Mouse (Mus musculus) adrenal gland, adult 10 weeks (tissue): ENCODE measurements around the gene Ccdc14. TPM values are rescaled to one million over a fixed set of nuclear protein-coding genes. Genes with fewer than 3 reads are reported as not detected.

Experiments used
- polyA plus RNA-seq: library from polyadenylated mRNA; stranded (reverse); fragments of 350-450 nt; fragmentation: Illumina TruSeq; extraction: RNeasy Lipid Tissue Mini Kit (QIAGEN cat#74804); gene quantifications from one replicate; pipeline ENCODE4 v1.2.3, GENCODE M21; 2014; ENCODE audit warnings: low read depth, low replicate concordance

Gene Ccdc14
- polyA plus RNA-seq, result 3.0 TPM

GRCm38 (mm10) chr16:34690334-34691144 is at the start of gene Ccdc14:
Ccdc14 (plus strand) TSS chr16:34690616.

GRCm38 (mm10) chr16:34649621-34650020 is 40.8 kb upstream of the Ccdc14 start, which contains the start of gene Ropn1:
Ropn1 (plus strand) TSS chr16:34649921.

GRCm38 (mm10) chr16:34745065-34745585 is 54.7 kb downstream of the Ccdc14 start, which contains the start of gene Mylk:
Mylk (plus strand) TSS chr16:34745210.

Other genes starting within 250 kb of the Ccdc14 start
- gene Kalrn, start 117.1 kb upstream of the Ccdc14 start, polyA plus RNA-seq, result 2.0 TPM
- gene Ropn1, start 40.7 kb upstream of the Ccdc14 start, polyA plus RNA-seq, result not detected
- 23.3 TPM for gene Mylk, start 54.6 kb downstream of the Ccdc14 start, polyA plus RNA-seq